Mouse (Mus musculus): ENCODE data around the gene Rtf2. TPM values are rescaled to one million over a fixed set of nuclear protein-coding genes. Genes with fewer than 3 reads are reported as not detected.

Rtf2 gene
- total and polyA plus RNA-seq, 3 experiments = 31.9 to 84.2 (median 73.1) TPM

DNA sequence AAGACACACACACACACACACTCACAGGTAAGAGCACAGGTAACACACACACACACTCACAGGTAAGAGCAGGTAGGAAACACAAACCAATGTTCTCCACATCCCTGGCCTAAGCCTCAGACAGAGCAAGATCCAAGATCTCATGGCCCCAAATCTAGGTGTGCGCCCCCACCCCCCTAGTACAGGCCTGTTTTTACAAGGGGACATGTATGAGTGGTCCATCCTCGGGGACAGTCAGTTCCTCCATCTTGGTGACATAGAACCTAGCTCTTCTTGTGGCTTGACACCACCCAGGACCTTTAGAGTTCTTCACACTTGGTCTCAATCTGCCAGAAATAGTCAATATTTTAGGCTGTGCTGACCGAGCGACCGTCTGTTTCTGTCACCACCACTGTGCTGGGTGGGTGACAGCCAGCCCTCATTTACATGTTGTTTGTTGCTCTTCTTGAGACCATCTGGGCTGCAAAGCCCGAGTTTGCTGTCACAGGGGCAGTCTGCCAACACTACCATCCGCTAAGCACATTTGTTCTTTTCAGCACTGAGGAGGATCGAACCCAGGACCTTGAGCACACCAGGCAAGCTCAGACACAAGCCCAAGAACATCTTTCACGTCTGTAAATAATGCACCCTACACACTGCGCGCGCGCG, 43.5 kb downstream of the Rtf2 start:
- DNase-seq = no peak

DNA sequence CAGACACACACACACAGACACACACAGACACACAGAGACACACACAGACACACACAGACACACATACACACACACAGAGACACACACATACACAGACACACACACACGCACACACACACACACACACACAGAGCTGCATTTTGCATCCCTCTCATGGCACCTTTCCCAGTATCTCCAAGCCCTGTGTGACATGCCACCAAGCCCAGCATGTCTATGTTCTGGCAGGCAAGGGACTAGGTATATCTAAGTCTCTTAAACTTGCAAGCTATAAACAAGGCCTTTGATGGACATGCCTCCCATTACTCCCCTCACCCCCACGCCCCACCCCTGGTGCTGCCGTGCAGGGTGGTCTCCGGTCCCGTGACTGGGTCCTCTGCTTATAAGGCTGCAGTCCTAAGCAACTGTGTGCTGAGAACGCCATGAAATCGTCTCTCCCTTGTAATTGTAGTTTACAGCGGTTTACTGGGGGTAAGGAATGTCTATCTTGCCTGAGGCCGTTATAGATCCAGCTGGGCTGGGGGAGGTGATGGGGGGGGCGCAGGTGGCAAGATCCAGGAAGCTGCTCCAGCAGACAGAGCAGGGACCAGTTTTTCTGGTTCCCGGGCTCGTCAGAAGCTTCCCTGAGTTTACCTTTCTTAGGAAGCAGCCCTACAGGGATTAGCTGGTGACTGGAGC, 44.5 kb downstream of the Rtf2 start:
- no peak for DNase-seq

DNA sequence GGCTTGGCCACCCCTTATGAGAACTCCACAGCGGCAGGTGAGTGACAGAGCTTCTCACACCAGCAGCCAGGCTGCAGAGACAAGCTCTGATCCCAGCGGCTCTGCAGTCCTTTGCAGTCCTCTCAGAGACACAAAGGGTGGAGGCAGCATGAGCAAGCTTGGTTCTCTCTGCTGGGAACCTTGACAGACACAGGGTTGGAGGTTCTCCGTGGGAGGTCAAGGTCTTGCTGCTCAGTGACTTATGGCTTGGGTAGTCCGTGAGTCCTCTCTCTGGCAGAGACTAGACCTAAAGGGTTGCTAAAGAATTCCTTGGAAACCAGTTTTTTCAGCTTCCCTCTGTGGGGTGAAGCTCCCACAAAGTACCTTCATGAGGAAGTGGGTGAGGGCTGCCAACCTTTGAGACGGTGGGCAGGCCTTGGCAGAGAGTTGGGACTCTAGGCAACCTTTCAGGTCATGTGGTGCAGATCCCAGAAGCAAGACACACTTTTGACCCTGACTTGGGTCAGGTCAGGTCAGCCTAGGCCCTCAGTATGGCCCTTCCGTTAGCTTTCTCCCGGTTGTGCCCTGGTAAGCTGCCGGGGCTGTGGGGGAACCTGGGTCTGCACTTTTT, 56.5 kb downstream of the Rtf2 start:
- peak; percentile 74 for DNase-seq

DNA sequence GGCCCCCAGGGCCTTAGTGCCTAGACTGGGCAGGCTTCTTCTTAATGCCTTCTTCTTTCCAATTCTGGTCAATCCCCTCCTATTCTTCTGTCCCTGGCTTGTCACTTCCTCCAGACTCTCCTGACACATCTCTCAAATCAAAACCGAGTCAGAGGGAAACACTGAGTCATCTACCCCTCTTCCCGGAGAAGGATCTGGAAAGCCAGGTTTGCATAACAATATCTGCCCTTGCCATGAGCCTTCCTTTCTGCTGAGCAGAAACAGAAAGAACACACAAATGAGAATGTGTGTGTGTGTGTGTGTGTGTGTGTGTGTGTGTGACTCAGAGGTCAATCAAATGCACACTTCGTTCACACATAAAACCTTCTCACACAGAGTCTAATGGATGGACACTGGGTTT, 58.5 kb downstream of the Rtf2 start:
- DNase-seq = peak; percentile 53

DNA sequence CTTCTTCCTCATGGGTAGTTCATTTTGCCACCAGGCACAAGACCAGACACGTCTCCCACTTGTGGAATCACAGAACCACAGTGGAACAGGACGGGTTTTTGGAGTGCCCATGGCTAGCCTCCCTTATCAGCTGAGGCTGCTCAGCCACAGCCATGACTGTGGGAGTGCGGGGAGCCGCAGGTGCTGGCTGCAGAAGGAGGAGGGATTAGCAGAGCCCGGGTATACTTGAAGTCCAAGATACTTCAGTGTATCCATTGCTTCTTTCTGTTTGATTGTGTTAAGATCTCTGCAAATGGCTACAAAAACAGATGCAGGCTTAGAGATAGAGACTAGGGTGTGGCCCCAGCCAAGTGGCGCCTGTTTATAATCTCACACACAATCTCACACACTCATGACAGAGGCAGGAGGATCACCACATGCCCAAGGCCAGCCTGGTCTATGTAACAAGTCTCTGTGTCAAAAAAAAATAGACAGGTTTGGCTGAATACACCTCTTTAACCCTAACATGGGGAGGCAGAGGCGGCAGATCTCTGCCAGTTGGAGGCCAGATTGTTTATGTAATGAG, 60.5 kb downstream of the Rtf2 start:
- no peak for DNase-seq

DNA sequence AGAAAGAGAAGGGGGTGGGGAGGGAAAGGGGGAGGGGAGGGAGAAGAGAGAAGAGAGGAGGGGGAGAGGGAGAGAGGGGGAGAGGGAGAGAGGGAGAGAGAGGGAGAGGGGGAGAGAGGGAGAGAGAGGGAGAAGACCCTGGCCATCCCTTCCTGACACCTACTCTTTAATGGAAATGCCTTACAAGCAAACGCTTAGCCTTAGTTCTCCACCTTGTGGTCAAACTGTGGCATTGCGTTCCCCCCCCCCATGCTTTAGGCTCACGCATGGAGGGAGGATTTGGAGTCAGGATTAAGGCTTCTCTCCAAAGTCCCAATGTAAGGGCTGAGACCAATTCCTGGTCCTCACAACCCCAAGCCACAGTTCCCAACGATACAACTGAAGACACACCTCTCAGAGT, 61.0 kb downstream of the Rtf2 start:
- peak; percentile 20 for DNase-seq

DNA sequence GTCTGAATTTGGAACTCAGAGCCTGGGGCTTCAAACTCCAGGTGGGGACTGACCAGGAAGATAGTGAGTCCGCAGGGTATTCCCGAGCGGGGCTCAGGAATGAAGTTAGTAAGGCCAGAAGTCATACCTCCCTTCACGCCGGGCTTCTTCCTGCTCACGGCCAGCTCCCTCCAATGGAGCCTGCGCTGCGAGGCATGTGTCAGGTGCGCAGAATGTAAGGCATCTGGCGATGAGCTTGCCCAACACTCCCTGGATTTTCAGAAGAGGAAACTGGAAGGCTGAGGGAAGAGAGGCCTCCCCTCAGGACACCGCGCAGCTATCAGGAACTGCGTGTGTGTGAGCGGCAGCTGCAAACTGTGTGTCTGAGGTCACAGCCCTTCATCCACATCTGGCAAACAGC, 61.8 kb downstream of the Rtf2 start:
- no peak for DNase-seq

DNA sequence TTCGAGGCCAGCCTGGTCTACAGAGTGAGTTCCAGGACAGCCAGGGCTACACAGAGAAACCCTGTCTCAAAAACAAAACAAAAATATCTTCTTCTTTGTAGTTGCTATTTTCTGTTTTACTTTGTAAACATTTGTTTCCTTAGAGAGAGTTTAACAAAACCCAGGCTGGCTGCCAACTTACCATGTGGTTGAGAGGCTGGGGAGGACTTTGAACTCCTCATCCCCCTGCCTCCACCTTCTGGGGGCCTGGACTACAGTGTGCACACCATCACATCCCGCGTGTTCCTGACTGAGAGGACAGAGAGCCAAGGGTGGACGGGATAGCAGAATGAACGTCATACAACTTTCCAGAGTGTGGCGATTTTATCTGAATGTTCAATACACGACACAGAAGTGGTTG, 65.8 kb downstream of the Rtf2 start:
- no peak for DNase-seq

DNA sequence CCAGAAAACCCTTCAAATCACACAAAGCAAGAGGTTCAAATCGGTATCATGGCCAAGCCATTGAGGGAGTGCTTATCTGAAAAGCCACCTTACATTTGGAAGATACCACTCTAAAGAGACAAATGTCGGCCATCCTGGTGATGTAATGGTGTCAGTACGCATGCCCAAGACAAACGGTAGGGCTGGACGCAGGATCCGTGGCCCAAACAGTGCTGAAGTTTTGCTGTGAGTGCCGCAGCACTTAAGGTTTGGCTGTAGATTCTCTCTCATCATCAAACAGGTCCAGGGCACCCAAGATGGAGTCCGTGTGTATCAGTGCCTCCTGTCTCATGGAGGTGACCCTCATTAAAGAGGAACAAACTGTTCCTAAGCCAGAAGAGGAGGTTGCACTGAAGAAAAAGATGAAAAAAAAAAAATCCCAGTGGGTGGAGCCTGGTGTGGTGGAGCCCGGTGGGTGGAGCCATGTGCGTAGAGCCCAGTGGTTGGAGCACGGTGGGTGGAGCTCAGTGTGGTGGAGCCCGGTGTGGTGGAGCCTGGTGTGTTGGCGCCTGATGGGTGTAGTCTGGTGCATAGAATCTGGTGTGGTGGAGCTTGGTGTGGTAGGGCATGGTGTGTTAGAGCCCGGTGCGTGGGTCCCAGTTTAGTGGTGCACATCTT, 69.8 kb downstream of the Rtf2 start:
- no peak for DNase-seq

DNA sequence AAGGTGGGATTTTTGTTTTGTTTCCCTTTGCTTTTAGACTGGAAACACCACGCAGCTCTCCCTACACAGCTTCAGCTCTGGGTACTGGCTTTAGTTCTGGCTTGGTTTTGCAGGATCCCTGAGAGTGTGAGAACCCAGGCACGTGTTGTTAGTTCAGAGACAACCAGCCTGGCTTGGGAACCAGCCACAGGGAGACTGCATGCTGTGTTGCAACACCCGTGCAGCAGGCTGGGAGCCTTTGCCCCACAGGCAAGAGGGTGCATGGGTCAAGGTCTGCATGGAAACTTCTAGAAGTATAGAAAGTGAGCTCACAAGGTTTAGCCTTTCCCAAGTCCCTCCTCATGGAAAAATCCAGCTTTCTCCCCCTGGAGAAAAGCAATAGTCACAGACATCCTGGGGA, 70.5 kb downstream of the Rtf2 start:
- DNase-seq = no peak

DNA sequence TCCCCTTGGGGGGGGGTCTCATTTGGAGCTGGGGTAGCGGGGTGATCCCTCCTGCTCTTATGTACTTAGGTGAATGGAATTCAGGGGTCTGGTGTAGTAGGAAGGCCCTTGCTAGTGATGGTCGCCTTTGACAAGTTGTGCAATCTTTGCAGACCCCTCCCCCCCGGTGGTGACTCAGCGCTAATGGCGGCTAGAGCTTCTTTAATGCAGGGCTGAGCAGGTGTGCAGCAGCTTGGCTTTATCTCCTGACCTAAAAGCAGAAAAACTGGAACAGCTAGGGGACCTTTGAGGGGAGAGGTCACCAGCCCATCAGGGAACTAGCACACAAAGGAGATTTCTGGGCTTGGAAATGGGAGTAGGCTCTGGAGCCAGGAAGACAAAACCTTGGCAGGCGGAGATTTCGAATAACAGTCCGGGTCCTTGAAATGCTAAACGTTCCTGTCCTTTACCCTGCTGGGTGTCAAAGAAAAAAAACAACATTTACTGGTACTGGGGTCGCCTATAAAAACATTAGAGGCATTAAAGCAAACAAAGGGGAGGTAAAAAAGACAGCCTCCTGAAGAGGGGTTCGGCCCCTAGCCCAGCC, 76.1 kb downstream of the Rtf2 start:
- DNase-seq = no peak

Other genes starting within 250 kb of the Rtf2 start
- gene Mc3r, start 192.1 kb upstream of the Rtf2 start, total RNA-seq (2021) = not detected
- 0.04 TPM in 1 of 2 replicates, not detected in the other for gene Mc3r, start 192.1 kb upstream of the Rtf2 start, polyA plus RNA-seq (2012; rRNA removed)
- gene Fam210b, start 95.0 kb upstream of the Rtf2 start, total RNA-seq (2021) = 10 to 100 TPM; 28.2 to 32.2 TPM
- gene Fam210b, start 95.0 kb upstream of the Rtf2 start, polyA plus RNA-seq (2012; rRNA removed) = 47.1 and 48.5 TPM in 2 replicates
- gene Aurka, start 70.0 kb upstream of the Rtf2 start, total RNA-seq (2021) = 1 to 10 TPM; 1.8 to 2.7 TPM
- gene Aurka, start 70.0 kb upstream of the Rtf2 start, polyA plus RNA-seq (2012; rRNA removed) = 1.3 and 2.0 TPM in 2 replicates
- 10 to 100 TPM; 30.1 to 33.4 TPM for gene Cstf1, start 69.9 kb upstream of the Rtf2 start, total RNA-seq (2021)
- 30.7 and 31.5 TPM in 2 replicates for gene Cstf1, start 69.9 kb upstream of the Rtf2 start, polyA plus RNA-seq (2012; rRNA removed)
- under 1 TPM in 1 of 2 experiments, not detected in 1; 0.28 TPM for gene Cass4, start 46.8 kb upstream of the Rtf2 start, total RNA-seq (2021)
- 0.17 and 0.22 TPM in 2 replicates for gene Cass4, start 46.8 kb upstream of the Rtf2 start, polyA plus RNA-seq (2012; rRNA removed)
- not detected for gene Gcnt7, start 18.0 kb downstream of the Rtf2 start, total RNA-seq (2021)
- gene Gcnt7, start 18.0 kb downstream of the Rtf2 start, polyA plus RNA-seq (2012; rRNA removed) = not detected in 2 replicates
- gene Fam209, start 32.0 kb downstream of the Rtf2 start, total RNA-seq (2021) = not detected
- 0.17 and 0.31 TPM in 2 replicates for gene Fam209, start 32.0 kb downstream of the Rtf2 start, polyA plus RNA-seq (2012; rRNA removed)
- not detected for gene Tfap2c, start 109.0 kb downstream of the Rtf2 start, total RNA-seq (2021)
- gene Tfap2c, start 109.0 kb downstream of the Rtf2 start, polyA plus RNA-seq (2012; rRNA removed) = not detected in 2 replicates